ENCODE assay signal across 8 mouse cellular contexts in the genomic region with DNA sequence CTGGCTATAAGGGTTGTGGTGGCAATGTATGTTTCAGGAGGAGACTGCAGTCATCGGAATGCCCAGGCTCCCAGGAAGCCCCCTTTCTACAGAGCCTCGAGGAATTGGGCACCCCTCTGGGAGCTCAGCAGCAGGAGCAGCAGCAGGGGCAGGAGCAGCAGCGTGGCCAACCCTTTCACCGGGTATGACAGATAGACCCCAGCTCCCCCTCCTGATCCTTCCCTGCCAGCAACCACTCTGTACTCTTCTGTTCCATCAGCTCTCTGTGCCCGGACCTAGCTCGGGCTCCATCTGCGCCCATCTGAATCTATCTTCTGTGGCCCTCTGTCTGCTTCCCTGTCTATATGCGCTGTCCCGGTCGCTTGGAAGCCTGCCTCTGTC. TPM values are rescaled to one million over a fixed set of nuclear protein-coding genes. Genes with fewer than 3 reads are reported as not detected.
A peak's percentile ranks its signal among the peaks of the same experiment; 100 is the strongest.
DNase-seq lines count a peak whose midpoint lies in the region; ATAC-seq and TF ChIP-seq lines count a peak whose summit lies in the region.

No protein-coding gene starts in this region.

- 32% methylated on average over 10 of the region's 10 CpGs for WGBS in liver, adult 2 months
- WGBS in embryonic facial prominence, embryonic 15.5 days = 15% methylated on average over 10 of the region's 10 CpGs
- WGBS in intestine, postnatal 0 days = 39% methylated on average over 10 of the region's 10 CpGs
- 23% methylated on average over 10 of the region's 10 CpGs for WGBS in neural tube, embryonic 14.5 days

- H3K27ac ChIP-seq in liver, adult 2 months (replicated peaks; ENCODE audit: insufficient read depth, low read depth, low read length) = no peak overlapping the region
- H3K27ac ChIP-seq in embryonic facial prominence, embryonic 15.5 days (replicated peaks) = no peak overlapping the region
- no peak overlapping the region for H3K27ac ChIP-seq in intestine, postnatal 0 days (ENCODE audit: low read depth, low read length)
- H3K27ac ChIP-seq in neural tube, embryonic 14.5 days (ENCODE audit: low read depth, low read length) = no peak overlapping the region

- peak overlapping the region; percentile 58 for H3K4me2 ChIP-seq in embryonic facial prominence, embryonic 15.5 days (replicated peaks)
- H3K4me2 ChIP-seq in intestine, postnatal 0 days (replicated peaks; ENCODE audit: low read depth) = peak overlapping the region; percentile 48
- H3K4me2 ChIP-seq in neural tube, embryonic 14.5 days (ENCODE audit: low read depth, low read length) = peak overlapping the region; percentile 50; the same call in 1 of the 2 replicates

- H3K9ac ChIP-seq in liver, adult 2 months (ENCODE audit: low read depth, low read length) = peak overlapping the region; percentile 32; the same call in 1 of the 2 replicates
- 0 out of 2 replicates have a peak overlapping the region, but pooled peaks have one; percentile 9 for H3K9ac ChIP-seq in embryonic facial prominence, embryonic 15.5 days
- no peak overlapping the region for H3K9ac ChIP-seq in intestine, postnatal 0 days (ENCODE audit: low read depth, low read length)
- H3K9ac ChIP-seq in neural tube, embryonic 14.5 days (replicated peaks; ENCODE audit: low read depth, low read length) = 0 out of 2 replicates have a peak overlapping the region, but pooled peaks have one; percentile 13

- no peak for DNase-seq in liver, adult 2 months (ENCODE audit: extremely low read depth, low read depth, low spot score)
- DNase-seq in liver = no peak
- DNase-seq in MN1 (ENCODE audit: low spot score) = no peak
- DNase-seq in testis, postnatal 14 days (ENCODE audit: low spot score) = no peak
- no peak for DNase-seq in spleen, postnatal 10 days (ENCODE audit: low spot score in 2 of 2)

- no peaks in the 10 kb centered on the region for H3K4me1 ChIP-seq in liver, adult 2 months (ENCODE audit: control insufficient read depth, insufficient read depth, low read length)
- H3K4me1 ChIP-seq in embryonic facial prominence, embryonic 15.5 days = peaks cover 11% of the 10 kb centered on the region
- H3K4me1 ChIP-seq in intestine, postnatal 0 days (replicated peaks; ENCODE audit: control insufficient read depth, insufficient read depth, low read length) = no peaks in the 10 kb centered on the region
- H3K4me1 ChIP-seq in neural tube, embryonic 14.5 days (ENCODE audit: control insufficient read depth, insufficient read depth, low read length) = no peaks in the 10 kb centered on the region

- H3K4me3 ChIP-seq in liver, adult 2 months (ENCODE audit: insufficient read depth, low read depth, low read length) = no peak overlapping the region
- peak overlapping the region; percentile 32 for H3K4me3 ChIP-seq in embryonic facial prominence, embryonic 15.5 days (replicated peaks)
- no peak overlapping the region for H3K4me3 ChIP-seq in intestine, postnatal 0 days (ENCODE audit: low read depth, low read length)
- H3K4me3 ChIP-seq in neural tube, embryonic 14.5 days (ENCODE audit: low read depth, low read length) = peak overlapping the region; percentile 17; the same call in 1 of the 2 replicates

- no peak for TF ChIP-seq CTCF in liver, adult 2 months (IDR thresholded peaks at IDR 0.05; ENCODE audit: low read depth, low read length)
- no peak for TF ChIP-seq CTCF in intestine, postnatal 0 days (IDR thresholded peaks at IDR 0.05; ENCODE audit: low read depth)

- ATAC-seq in embryonic facial prominence, embryonic 15.5 days (ENCODE audit: insufficient number of reproducible peaks, low FRiP score, low TSS enrichment, low read depth) = peak; percentile 32; the same call in 1 of the 2 replicates
- ATAC-seq in intestine, postnatal 0 days = 0 out of 2 replicates have a peak, but pooled peaks have one; percentile 3
- ATAC-seq in neural tube, embryonic 14.5 days (ENCODE audit: low read depth) = peak; percentile 70; the same call in 1 of the 2 replicates

- no peaks in the 10 kb centered on the region for H3K79me2 ChIP-seq in liver, adult 2 months (ENCODE audit: control insufficient read depth, insufficient read depth, low read length)

- no peaks in the 10 kb centered on the region for H3K9me3 ChIP-seq in embryonic facial prominence, embryonic 15.5 days (replicated peaks)
- H3K9me3 ChIP-seq in intestine, postnatal 0 days (ENCODE audit: control insufficient read depth) = no peaks in the 10 kb centered on the region
- H3K9me3 ChIP-seq in neural tube, embryonic 14.5 days (ENCODE audit: control insufficient read depth, low read length) = no peaks in the 10 kb centered on the region

- H3K27me3 ChIP-seq in liver, adult 2 months (ENCODE audit: control insufficient read depth, insufficient read depth, low read length) = no peaks in the 10 kb centered on the region
- no peaks in the 10 kb centered on the region for H3K27me3 ChIP-seq in embryonic facial prominence, embryonic 15.5 days
- H3K27me3 ChIP-seq in intestine, postnatal 0 days (replicated peaks; ENCODE audit: control insufficient read depth, insufficient read depth, low read length) = no peaks in the 10 kb centered on the region
- H3K27me3 ChIP-seq in neural tube, embryonic 14.5 days (ENCODE audit: control insufficient read depth, insufficient read depth, low read length) = no peaks in the 10 kb centered on the region

- H3K36me3 ChIP-seq in liver, adult 2 months (ENCODE audit: control insufficient read depth, insufficient read depth, low read length) = no peaks in the 10 kb centered on the region
- H3K36me3 ChIP-seq in embryonic facial prominence, embryonic 15.5 days = no peaks in the 10 kb centered on the region
- H3K36me3 ChIP-seq in intestine, postnatal 0 days (ENCODE audit: control insufficient read depth, insufficient read depth) = no peaks in the 10 kb centered on the region
- no peaks in the 10 kb centered on the region for H3K36me3 ChIP-seq in neural tube, embryonic 14.5 days (ENCODE audit: control insufficient read depth, insufficient read depth, low read length)

- no peak for TF ChIP-seq POLR2A in liver, adult 2 months (IDR thresholded peaks at IDR 0.05; ENCODE audit: extremely low read depth, insufficient read depth, low read length)

RNA-seq across cellular contexts. Expression of gene Arhgef2, which starts 2.0 kb away (rescaled TPM):
- 2.7 and 3.6 TPM in 2 replicates for total RNA-seq in liver, adult 2 months (2014; rRNA removed)
- 3.6 and 4.9 TPM in 2 replicates for polyA plus RNA-seq in liver, adult 2 months (2012; rRNA removed)
- 96.6 and 97.9 TPM in 2 replicates for polyA plus RNA-seq in embryonic facial prominence, embryonic 15.5 days (2015; fragmentation: Nextera tagmentation; extraction: Ambion mirVana)
- polyA plus RNA-seq in intestine, postnatal 0 days (2015; fragmentation: Nextera tagmentation; extraction: Ambion mirVana) = 21.6 and 22.1 TPM in 2 replicates
- polyA plus RNA-seq in neural tube, embryonic 14.5 days (2014; fragmentation: Nextera tagmentation; extraction: Ambion mirVana) = 137 and 145 TPM in 2 replicates

RNA-seq across cellular contexts. Expression of gene Ssr2, which starts 32.1 kb away (rescaled TPM):
- total RNA-seq in liver, adult 2 months (2014; rRNA removed) = 90.0 and 110 TPM in 2 replicates
- polyA plus RNA-seq in liver, adult 2 months (2012; rRNA removed) = 155 and 176 TPM in 2 replicates
- 339 and 341 TPM in 2 replicates for polyA plus RNA-seq in embryonic facial prominence, embryonic 15.5 days (2015; fragmentation: Nextera tagmentation; extraction: Ambion mirVana)
- polyA plus RNA-seq in intestine, postnatal 0 days (2015; fragmentation: Nextera tagmentation; extraction: Ambion mirVana) = 249 and 268 TPM in 2 replicates
- 127 and 143 TPM in 2 replicates for polyA plus RNA-seq in neural tube, embryonic 14.5 days (2014; fragmentation: Nextera tagmentation; extraction: Ambion mirVana)

RNA-seq across cellular contexts. Expression of gene Rxfp4, which starts 45.2 kb away (rescaled TPM):
- total RNA-seq in liver, adult 2 months (2014; rRNA removed) = not detected in 2 replicates
- polyA plus RNA-seq in liver, adult 2 months (2012; rRNA removed) = not detected in 2 replicates
- polyA plus RNA-seq in embryonic facial prominence, embryonic 15.5 days (2015; fragmentation: Nextera tagmentation; extraction: Ambion mirVana) = not detected in 2 replicates
- not detected in 2 replicates for polyA plus RNA-seq in intestine, postnatal 0 days (2015; fragmentation: Nextera tagmentation; extraction: Ambion mirVana)
- polyA plus RNA-seq in neural tube, embryonic 14.5 days (2014; fragmentation: Nextera tagmentation; extraction: Ambion mirVana) = not detected in 2 replicates

RNA-seq across cellular contexts. Expression of gene Ubqln4, which starts 54.2 kb away (rescaled TPM):
- 8.3 and 14.2 TPM in 2 replicates for total RNA-seq in liver, adult 2 months (2014; rRNA removed)
- 41.1 and 42.8 TPM in 2 replicates for polyA plus RNA-seq in liver, adult 2 months (2012; rRNA removed)
- 44.4 and 47.6 TPM in 2 replicates for polyA plus RNA-seq in embryonic facial prominence, embryonic 15.5 days (2015; fragmentation: Nextera tagmentation; extraction: Ambion mirVana)
- polyA plus RNA-seq in intestine, postnatal 0 days (2015; fragmentation: Nextera tagmentation; extraction: Ambion mirVana) = 17.3 and 19.2 TPM in 2 replicates
- 43.5 and 44.1 TPM in 2 replicates for polyA plus RNA-seq in neural tube, embryonic 14.5 days (2014; fragmentation: Nextera tagmentation; extraction: Ambion mirVana)

RNA-seq across cellular contexts. Expression of gene Lamtor2, which starts 54.9 kb away (rescaled TPM):
- 104 and 125 TPM in 2 replicates for total RNA-seq in liver, adult 2 months (2014; rRNA removed)
- polyA plus RNA-seq in liver, adult 2 months (2012; rRNA removed) = 201 and 204 TPM in 2 replicates
- polyA plus RNA-seq in embryonic facial prominence, embryonic 15.5 days (2015; fragmentation: Nextera tagmentation; extraction: Ambion mirVana) = 183 and 199 TPM in 2 replicates
- 171 and 183 TPM in 2 replicates for polyA plus RNA-seq in intestine, postnatal 0 days (2015; fragmentation: Nextera tagmentation; extraction: Ambion mirVana)
- polyA plus RNA-seq in neural tube, embryonic 14.5 days (2014; fragmentation: Nextera tagmentation; extraction: Ambion mirVana) = 97.0 and 106 TPM in 2 replicates

Comparison
In these comparisons a context has a peak if more than half of its experiments do, and no peak if none do; other contexts are left out.
1. H3K4me3 ChIP-seq: peak in embryonic facial prominence, embryonic 15.5 days (single experiment) and neural tube, embryonic 14.5 days (single experiment); none in liver, adult 2 months (single experiment) and intestine, postnatal 0 days (single experiment).
2. ATAC-seq: peak in every context shown above with its lines; median percentile 70 in neural tube, embryonic 14.5 days; 32 in embryonic facial prominence, embryonic 15.5 days; 3 in intestine, postnatal 0 days.
3. Peak in every context shown above with its lines, with median percentiles within 50 percentile points of each other: H3K4me2 ChIP-seq.